Mouse (Mus musculus) Muller cell, postnatal 12 days (primary cell): ENCODE measurements around the gene Arhgap20.

ENCODE experiments used
- DNase-seq: peaks from one replicate; pipeline ENCODE4 v3.0.0-alpha.2; 2015; ENCODE audit errors: inconsistent ontology term

Arhgap20 gene

DNA sequence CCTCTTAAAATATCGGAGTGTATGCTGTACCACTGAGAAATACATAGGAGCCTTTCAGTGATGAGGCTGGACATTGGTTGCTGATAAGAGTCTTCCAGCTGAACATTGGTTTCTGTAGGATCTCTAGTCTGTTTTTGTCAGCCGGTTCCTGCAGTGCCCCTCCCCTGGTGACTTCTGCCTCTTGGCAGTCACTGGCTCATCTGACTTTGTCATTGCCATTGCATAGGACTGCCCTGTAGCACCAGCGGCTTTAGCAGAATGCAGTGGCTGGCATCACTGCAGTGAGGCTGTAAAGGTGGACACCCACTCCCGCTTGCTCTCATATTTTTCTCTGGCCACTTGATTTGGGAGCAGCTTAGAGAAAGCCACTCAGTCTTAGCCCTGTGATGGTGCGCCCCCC is 33.1 kb downstream of the Arhgap20 start:
- DNase-seq, result no peak

DNA sequence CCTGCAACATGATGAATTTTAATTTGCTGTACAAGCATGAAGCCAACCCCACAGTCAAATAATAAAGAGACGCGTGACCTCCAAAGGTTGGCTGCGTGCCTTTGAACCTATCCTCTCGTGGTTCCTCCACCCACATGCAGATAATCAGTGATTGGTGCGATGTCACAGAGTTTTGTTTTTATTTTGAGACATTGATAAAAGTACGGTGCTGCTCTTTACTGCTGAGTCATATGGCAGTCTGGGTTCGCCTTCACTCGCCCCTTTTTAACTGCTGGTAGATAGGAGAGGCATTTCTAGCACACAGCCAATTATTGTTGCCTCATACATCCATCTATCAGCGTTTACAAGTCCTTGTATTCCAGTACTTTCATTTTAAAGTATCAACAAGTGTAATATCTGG is 34.0 kb downstream of the Arhgap20 start:
- DNase-seq, result no peak

DNA sequence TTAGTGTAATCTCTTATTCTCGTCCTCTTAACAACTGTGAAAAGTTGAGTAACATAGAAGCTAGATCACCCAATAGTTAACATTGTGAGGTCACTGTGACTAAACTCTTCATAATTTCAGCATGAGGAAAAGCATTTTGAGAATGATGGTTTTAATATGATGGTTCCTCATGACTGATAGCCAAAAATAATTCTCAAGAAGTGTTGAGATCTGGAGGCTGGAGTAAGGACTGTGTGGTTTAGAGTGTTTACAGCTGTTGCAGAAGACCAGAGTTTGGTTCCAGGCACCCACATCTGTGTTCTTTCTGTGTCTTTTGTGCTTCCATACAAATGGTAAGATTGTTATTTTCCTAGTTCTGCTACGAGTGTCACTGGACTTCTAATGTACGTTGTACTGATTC is 42.1 kb downstream of the Arhgap20 start:
- DNase-seq, result no peak

GRCm38 (mm10) chr9:51812931-51813330 is 47.8 kb downstream of the Arhgap20 start:
- DNase-seq, result peak; percentile 27

DNA sequence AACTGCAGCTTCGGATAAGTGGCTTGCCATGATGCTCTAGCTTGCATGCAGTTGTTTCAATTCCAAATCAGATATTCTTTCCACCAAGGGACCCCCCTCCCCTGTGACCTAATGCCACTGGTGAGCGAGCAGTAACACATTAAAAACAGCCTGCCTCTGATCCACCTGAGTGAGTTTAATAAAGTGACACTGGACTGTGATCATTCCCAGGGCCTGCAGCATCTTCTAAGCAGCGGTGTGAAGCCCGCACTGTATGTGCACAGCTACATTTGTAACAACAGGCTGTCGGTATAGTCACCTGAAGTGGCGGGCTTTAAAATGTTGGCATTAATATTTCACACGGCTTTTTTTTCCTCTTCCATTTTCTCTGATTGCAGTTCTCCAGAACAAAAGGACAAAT is 59.4 kb downstream of the Arhgap20 start:
- no peak for DNase-seq

DNA sequence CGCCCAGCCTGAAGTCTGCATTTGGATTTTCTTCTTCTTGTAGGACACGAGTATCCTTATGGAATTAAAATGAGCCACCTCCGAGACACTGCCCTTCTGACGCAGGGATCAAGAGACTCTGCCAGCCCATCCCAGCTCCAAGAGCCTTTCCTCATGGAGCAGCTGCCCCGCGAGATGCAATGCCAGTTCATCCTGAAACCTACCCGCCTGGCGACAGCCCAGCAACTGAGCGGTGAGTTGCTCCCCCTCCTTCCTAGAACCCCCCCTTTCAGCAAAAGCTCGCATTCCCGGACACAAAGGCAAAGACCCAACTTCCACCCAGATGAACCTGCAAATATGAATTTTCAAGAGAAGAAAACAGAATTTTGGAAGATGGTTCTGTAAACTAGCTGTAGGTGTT is 66.5 kb downstream of the Arhgap20 start:
- no peak for DNase-seq

DNA sequence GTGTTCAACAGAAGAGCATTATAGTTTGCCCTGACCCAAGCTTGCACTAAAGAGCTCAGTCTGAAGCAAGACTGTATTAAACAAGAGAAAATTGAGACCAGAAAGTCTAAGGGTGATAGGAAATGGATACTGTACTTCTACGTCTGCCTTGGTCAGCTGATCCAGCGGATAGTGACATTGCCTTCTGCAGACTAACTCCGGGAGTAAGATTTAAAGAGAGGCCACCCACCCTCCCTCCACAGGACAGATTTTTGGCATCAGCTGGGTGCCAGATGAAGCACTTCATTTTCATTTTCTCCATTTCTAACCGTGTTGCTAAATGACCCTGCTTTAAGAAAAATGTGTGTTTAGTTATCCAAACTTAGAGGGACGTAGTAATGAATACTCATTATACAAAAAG is 67.2 kb downstream of the Arhgap20 start:
- no peak for DNase-seq

DNA sequence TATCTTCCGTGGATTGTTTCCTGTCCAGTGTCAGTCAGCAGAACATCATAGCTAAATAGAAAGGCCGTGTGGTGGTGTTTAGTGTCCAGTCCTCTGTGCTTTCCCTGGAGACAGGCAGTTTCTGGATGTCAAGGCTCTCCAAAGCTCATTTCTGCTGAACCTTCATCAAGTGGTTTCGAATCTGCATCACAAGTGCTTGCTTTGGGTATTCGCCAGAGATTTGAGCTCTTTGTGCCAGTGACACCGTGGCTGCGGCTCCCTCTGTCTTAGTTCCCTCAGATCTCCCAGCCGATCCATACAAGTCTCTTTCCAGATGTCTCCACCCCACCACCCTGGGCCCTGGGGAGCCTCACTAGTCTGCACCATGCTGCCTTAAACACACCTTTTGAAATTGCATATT is 72.6 kb downstream of the Arhgap20 start:
- no peak for DNase-seq

DNA sequence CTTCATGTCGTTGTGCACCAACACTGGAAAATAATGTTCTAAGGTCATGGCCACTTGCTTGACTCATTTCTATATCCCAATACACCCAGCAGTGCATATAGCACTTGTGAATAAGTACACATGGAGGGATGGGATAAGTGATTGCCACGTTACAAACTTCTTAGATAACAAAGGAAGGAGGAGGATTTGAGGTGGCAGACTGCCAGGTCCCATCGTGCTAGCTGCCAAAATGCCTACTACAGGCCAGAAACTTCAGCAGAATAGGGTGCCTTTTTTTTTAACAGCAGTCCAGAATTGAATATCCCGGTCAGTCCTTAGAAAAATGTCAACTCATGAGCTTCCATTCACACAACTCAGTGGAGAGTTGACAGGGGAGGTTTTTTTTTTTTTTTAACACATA is 78.1 kb downstream of the Arhgap20 start:
- peak; percentile 27 for DNase-seq

GRCm38 (mm10) chr9:51845796-51846195 is 80.7 kb downstream of the Arhgap20 start:
- DNase-seq, result no peak

- DNase-seq, result no peak
Observed at GRCm38 (mm10) chr9:51853772-51854171, 88.6 kb downstream of the Arhgap20 start.

DNA sequence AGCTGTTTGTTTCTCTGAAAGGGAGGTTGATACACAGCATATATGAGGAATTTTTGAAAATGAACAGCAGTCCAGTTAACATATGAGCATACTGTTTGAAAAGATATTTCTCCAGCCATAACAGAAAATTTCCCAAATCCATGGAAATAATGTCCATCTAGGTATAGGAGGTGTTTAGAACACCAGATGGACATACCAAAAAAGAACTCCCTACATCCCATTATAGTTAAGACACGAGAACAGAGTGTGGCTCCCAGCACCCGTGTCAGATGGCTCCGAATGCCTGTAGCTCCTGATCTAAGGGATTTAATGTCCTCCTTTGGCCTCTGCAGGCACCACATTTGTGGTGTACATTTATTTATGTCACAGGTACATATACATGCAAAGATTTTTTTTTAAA is 99.1 kb downstream of the Arhgap20 start:
- DNase-seq, result no peak

GRCm38 (mm10) chr9:51866634-51867033 is 101.5 kb downstream of the Arhgap20 start:
- DNase-seq, result no peak

DNA sequence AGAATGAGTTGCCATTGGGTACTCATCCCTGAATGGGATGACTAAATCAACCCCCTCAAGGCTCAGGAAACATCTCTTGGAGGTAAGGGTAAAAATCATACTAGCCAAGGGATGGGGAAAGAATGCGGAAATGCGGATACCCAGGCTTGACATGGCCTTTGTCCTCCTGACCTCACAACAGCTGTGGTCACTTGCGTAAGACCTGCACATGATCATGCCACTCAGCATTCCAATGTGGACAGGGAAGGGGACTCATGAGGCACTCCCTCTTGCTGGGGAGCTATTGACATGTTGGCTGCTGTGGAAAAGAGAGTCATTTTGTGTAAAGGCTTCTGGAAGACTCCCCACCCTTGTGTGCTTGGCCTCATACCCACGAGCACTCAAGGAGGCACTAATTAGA is 103.9 kb downstream of the Arhgap20 start:
- DNase-seq, result peak; percentile 16

GRCm38 (mm10) chr9:51874348-51874747 is 109.2 kb downstream of the Arhgap20 start:
- no peak for DNase-seq

- no peak for DNase-seq
Observed at GRCm38 (mm10) chr9:51875531-51875930, 110.4 kb downstream of the Arhgap20 start.

DNA sequence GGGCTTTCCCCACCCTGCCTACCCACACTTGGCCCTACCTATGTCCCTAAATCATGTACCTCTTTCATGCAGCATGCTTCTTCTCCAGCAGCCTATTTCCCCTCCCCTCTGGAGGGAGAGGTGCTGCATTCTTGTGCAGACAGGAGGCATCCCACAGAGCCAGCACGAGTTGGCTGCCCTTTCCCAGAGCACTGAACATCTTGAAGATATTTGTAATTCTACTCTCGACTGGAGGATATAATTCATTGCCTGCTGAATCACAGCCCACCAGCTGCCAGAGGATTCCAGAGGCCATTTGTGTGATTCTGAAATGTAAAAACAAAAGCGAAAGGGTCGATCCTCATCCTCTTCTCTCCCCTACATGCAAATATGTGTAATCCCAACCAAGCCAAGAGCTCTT is 116.2 kb downstream of the Arhgap20 start:
- DNase-seq, result peak; percentile 56

- no peak for DNase-seq
Observed at GRCm38 (mm10) chr9:51881881-51882280, 116.7 kb downstream of the Arhgap20 start.

- peak; percentile 92 for DNase-seq
Observed at GRCm38 (mm10) chr9:51883319-51883718, 118.2 kb downstream of the Arhgap20 start.

GRCm38 (mm10) chr9:51892921-51893320 is 127.8 kb downstream of the Arhgap20 start:
- DNase-seq, result no peak
